Mouse (Mus musculus): ENCODE results near the gene Plch2.

Plch2 gene

GRCm38 (mm10) chr4:155020813-155021212 lies 35.8 kb downstream of the Plch2 start:
- DNase-seq (ENCODE audit: low spot score) = no peak

GRCm38 (mm10) chr4:155020141-155020540 lies 36.4 kb downstream of the Plch2 start:
- DNase-seq (ENCODE audit: low spot score) = no peak

- DNase-seq (ENCODE audit: low spot score) = no peak
These were observed 37.2 kb downstream of the Plch2 start for GRCm38 (mm10) chr4:155019336-155019847.

- peak; percentile 36 for DNase-seq (ENCODE audit: low spot score)
These were observed 37.8 kb downstream of the Plch2 start for GRCm38 (mm10) chr4:155018601-155019335.

- DNase-seq (ENCODE audit: low spot score) = no peak
These were observed 38.5 kb downstream of the Plch2 start for GRCm38 (mm10) chr4:155018066-155018465.

GRCm38 (mm10) chr4:155017253-155017878 lies 39.2 kb downstream of the Plch2 start:
- DNase-seq (ENCODE audit: low spot score) = no peak

- DNase-seq (ENCODE audit: low spot score) = no peak
These were observed 39.8 kb downstream of the Plch2 start for GRCm38 (mm10) chr4:155016807-155017206.

- DNase-seq (ENCODE audit: low spot score) = no peak
These were observed 41.0 kb downstream of the Plch2 start for GRCm38 (mm10) chr4:155015550-155015949.

- no peak for DNase-seq (ENCODE audit: low spot score)
These were observed 41.8 kb downstream of the Plch2 start for GRCm38 (mm10) chr4:155014791-155015190.

GRCm38 (mm10) chr4:155014244-155014643 lies 42.3 kb downstream of the Plch2 start:
- no peak for DNase-seq (ENCODE audit: low spot score)

GRCm38 (mm10) chr4:155012788-155013187 lies 43.8 kb downstream of the Plch2 start:
- DNase-seq (ENCODE audit: low spot score) = peak; percentile 50

GRCm38 (mm10) chr4:155012115-155012514 lies 44.5 kb downstream of the Plch2 start:
- no peak for DNase-seq (ENCODE audit: low spot score)

GRCm38 (mm10) chr4:155011312-155012025 lies 45.1 kb downstream of the Plch2 start:
- DNase-seq (ENCODE audit: low spot score) = no peak

- DNase-seq (ENCODE audit: low spot score) = peak; percentile 22
These were observed 45.7 kb downstream of the Plch2 start for GRCm38 (mm10) chr4:155010870-155011269.

GRCm38 (mm10) chr4:155009216-155009615 lies 47.4 kb downstream of the Plch2 start:
- no peak for DNase-seq (ENCODE audit: low spot score)

- no peak for DNase-seq (ENCODE audit: low spot score)
These were observed 48.5 kb downstream of the Plch2 start for GRCm38 (mm10) chr4:155008075-155008474.

GRCm38 (mm10) chr4:155007641-155008040 lies 48.9 kb downstream of the Plch2 start:
- DNase-seq (ENCODE audit: low spot score) = no peak

GRCm38 (mm10) chr4:155006296-155006695 lies 50.3 kb downstream of the Plch2 start:
- DNase-seq (ENCODE audit: low spot score) = no peak

- no peak for DNase-seq (ENCODE audit: low spot score)
These were observed 51.3 kb downstream of the Plch2 start for GRCm38 (mm10) chr4:155005278-155005677.

GRCm38 (mm10) chr4:154999379-154999778 lies 57.2 kb downstream of the Plch2 start:
- no peak for DNase-seq (ENCODE audit: low spot score)

- DNase-seq (ENCODE audit: low spot score) = peak; percentile 21
These were observed 59.9 kb downstream of the Plch2 start for GRCm38 (mm10) chr4:154996572-154997154.

GRCm38 (mm10) chr4:154994876-154995275 lies 61.7 kb downstream of the Plch2 start:
- DNase-seq (ENCODE audit: low spot score) = no peak
